Mouse (Mus musculus): ENCODE results near the gene Acp7. TPM values are rescaled to one million over a fixed set of nuclear protein-coding genes. Genes with fewer than 3 reads are reported as not detected.
A peak's percentile ranks its signal among the peaks of the same experiment; 100 is the strongest.

Acp7 gene
- polyA plus RNA-seq, 1 experiment from 2014 or later = not detected

GRCm38 (mm10) chr7:28565407-28565806 is 65.7 kb downstream of the Acp7 start:
- 87% methylated on average over 5 of the region's 5 CpGs for WGBS
- Histone ChIP-seq H3K36me3 (ENCODE audit: control insufficient read depth, insufficient read depth, low read length) (peaks cover 89% of the 10 kb centered on the region), H3K4me3 (ENCODE audit: control insufficient read depth in 1 of 2, insufficient read depth in 1 of 2, low read depth in 1 of 2, low read length in 2 of 2) (no peak overlapping the region), H3K4me2 (ENCODE audit: low read length) (no peak overlapping the region), H3K27ac (replicated peaks in 1 of 2; ENCODE audit: control insufficient read depth in 1 of 2, insufficient read depth in 1 of 2, low read depth in 2 of 2, low read length in 2 of 2) (no peak overlapping the region), H3K9me3 (ENCODE audit: control insufficient read depth, low read length) (no peaks in the 10 kb centered on the region), H3K27me3 (ENCODE audit: control insufficient read depth, insufficient read depth, low read length) (no peaks in the 10 kb centered on the region), H3K9ac (ENCODE audit: low read length) (no peak overlapping the region), H3K4me1 (ENCODE audit: control insufficient read depth in 2 of 2, insufficient read depth in 2 of 2, low read length in 2 of 2) (peaks cover 7 to 11% of the 10 kb centered on the region in 2 experiments; a peak in 3 of 4 replicates)
- ATAC-seq (ENCODE audit: insufficient number of reproducible peaks, insufficient read depth, low FRiP score, low read depth) = no peak

DNA sequence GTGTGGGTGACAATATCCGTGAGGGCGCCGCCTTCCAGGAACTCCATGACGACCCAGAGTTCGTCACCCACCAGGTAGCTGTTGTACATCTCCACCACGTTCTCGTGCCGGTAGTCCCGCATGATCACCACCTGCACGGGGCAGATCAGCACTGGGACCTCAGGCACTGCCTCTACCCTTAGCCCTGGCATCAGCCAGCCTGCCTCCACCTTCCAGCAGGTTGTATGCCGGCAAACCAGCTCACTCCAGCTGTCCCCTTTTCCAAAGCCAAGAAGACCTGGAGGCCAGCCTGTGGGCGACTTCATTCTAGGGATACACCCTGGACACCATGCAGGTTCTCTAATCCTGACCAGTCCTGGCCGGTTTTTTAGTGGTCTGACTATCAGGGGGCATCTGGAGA is 68.2 kb downstream of the Acp7 start:
- no peak for ATAC-seq (ENCODE audit: insufficient number of reproducible peaks, insufficient read depth, low FRiP score, low read depth)
- peaks cover 98% of the 10 kb centered on the region for H3K36me3 ChIP-seq (ENCODE audit: control insufficient read depth, insufficient read depth, low read length)
- H3K4me2 ChIP-seq (ENCODE audit: low read length) = no peak overlapping the region
- H3K9ac ChIP-seq (ENCODE audit: low read length) = no peak overlapping the region
- 92% methylated on average over 13 of the region's 13 CpGs for WGBS
- no peaks in the 10 kb centered on the region for H3K9me3 ChIP-seq (ENCODE audit: control insufficient read depth, low read length)
- H3K27me3 ChIP-seq (ENCODE audit: control insufficient read depth, insufficient read depth, low read length) = no peaks in the 10 kb centered on the region
- no peak overlapping the region for H3K4me3 ChIP-seq (ENCODE audit: control insufficient read depth in 1 of 2, insufficient read depth in 1 of 2, low read depth in 1 of 2, low read length in 2 of 2)
- H3K27ac ChIP-seq (replicated peaks in 1 of 2; ENCODE audit: control insufficient read depth in 1 of 2, insufficient read depth in 1 of 2, low read depth in 2 of 2, low read length in 2 of 2) = no peak overlapping the region
- H3K4me1 ChIP-seq (ENCODE audit: control insufficient read depth in 2 of 2, insufficient read depth in 2 of 2, low read length in 2 of 2) = peaks cover under 1 to 6% of the 10 kb centered on the region in 2 experiments; a peak in 3 of 4 replicates

GRCm38 (mm10) chr7:28562371-28562770 is 68.8 kb downstream of the Acp7 start:
- Histone ChIP-seq H3K36me3 (ENCODE audit: control insufficient read depth, insufficient read depth, low read length) (peaks cover 92% of the 10 kb centered on the region), H3K27me3 (ENCODE audit: control insufficient read depth, insufficient read depth, low read length) (no peaks in the 10 kb centered on the region), H3K4me1 (ENCODE audit: control insufficient read depth in 2 of 2, insufficient read depth in 2 of 2, low read length in 2 of 2) (peaks cover 5 to 12% of the 10 kb centered on the region in 2 experiments; a peak in 3 of 4 replicates), H3K27ac (replicated peaks in 1 of 2; ENCODE audit: control insufficient read depth in 1 of 2, insufficient read depth in 1 of 2, low read depth in 2 of 2, low read length in 2 of 2) (no peak overlapping the region), H3K4me2 (ENCODE audit: low read length) (no peak overlapping the region), H3K9ac (ENCODE audit: low read length) (no peak overlapping the region), H3K4me3 (ENCODE audit: control insufficient read depth in 1 of 2, insufficient read depth in 1 of 2, low read depth in 1 of 2, low read length in 2 of 2) (no peak overlapping the region), H3K9me3 (ENCODE audit: control insufficient read depth, low read length) (no peaks in the 10 kb centered on the region)
- 89% methylated on average over 13 of the region's 13 CpGs for WGBS
- no peak for ATAC-seq (ENCODE audit: insufficient number of reproducible peaks, insufficient read depth, low FRiP score, low read depth)

DNA sequence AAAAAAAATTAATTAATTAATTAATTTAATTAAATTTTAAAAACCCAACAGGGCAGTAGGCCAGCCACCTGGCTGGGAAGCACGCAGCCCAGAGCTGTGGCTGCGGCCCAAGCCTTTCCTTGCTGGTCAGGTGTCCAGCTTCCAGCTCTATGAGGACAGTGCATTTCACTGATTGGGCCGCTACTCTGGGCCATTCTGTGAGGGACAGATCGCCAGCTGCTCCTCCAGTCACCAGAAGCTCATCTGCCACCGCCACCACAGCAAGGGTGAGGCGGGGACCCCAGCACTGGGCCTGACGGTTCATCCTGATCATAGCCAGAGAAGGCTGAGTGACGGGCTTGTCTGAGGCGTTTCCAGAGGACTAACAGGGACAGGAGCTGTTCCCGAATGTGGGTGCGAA is 69.2 kb downstream of the Acp7 start:
- no peaks in the 10 kb centered on the region for H3K27me3 ChIP-seq (ENCODE audit: control insufficient read depth, insufficient read depth, low read length)
- H3K4me2 ChIP-seq (ENCODE audit: low read length) = no peak overlapping the region
- no peak overlapping the region for H3K27ac ChIP-seq (replicated peaks in 1 of 2; ENCODE audit: control insufficient read depth in 1 of 2, insufficient read depth in 1 of 2, low read depth in 2 of 2, low read length in 2 of 2)
- no peak for ATAC-seq (ENCODE audit: insufficient number of reproducible peaks, insufficient read depth, low FRiP score, low read depth)
- no peaks in the 10 kb centered on the region for H3K9me3 ChIP-seq (ENCODE audit: control insufficient read depth, low read length)
- H3K9ac ChIP-seq (ENCODE audit: low read length) = no peak overlapping the region
- H3K36me3 ChIP-seq (ENCODE audit: control insufficient read depth, insufficient read depth, low read length) = peaks cover 90% of the 10 kb centered on the region
- no peak overlapping the region for H3K4me3 ChIP-seq (ENCODE audit: control insufficient read depth in 1 of 2, insufficient read depth in 1 of 2, low read depth in 1 of 2, low read length in 2 of 2)
- peaks cover 5 to 13% of the 10 kb centered on the region in 2 experiments; a peak in 3 of 4 replicates for H3K4me1 ChIP-seq (ENCODE audit: control insufficient read depth in 2 of 2, insufficient read depth in 2 of 2, low read length in 2 of 2)
- 87% methylated on average over 11 of the region's 11 CpGs for WGBS

GRCm38 (mm10) chr7:28560856-28561255 is 70.3 kb downstream of the Acp7 start:
- H3K4me1 ChIP-seq (ENCODE audit: control insufficient read depth in 2 of 2, insufficient read depth in 2 of 2, low read length in 2 of 2) = peaks cover 7 to 13% of the 10 kb centered on the region in 2 experiments; a peak in 3 of 4 replicates
- H3K9ac ChIP-seq (ENCODE audit: low read length) = no peak overlapping the region
- no peaks in the 10 kb centered on the region for H3K27me3 ChIP-seq (ENCODE audit: control insufficient read depth, insufficient read depth, low read length)
- no peak for ATAC-seq (ENCODE audit: insufficient number of reproducible peaks, insufficient read depth, low FRiP score, low read depth)
- H3K4me3 ChIP-seq (ENCODE audit: control insufficient read depth in 1 of 2, insufficient read depth in 1 of 2, low read depth in 1 of 2, low read length in 2 of 2) = no peak overlapping the region
- H3K36me3 ChIP-seq (ENCODE audit: control insufficient read depth, insufficient read depth, low read length) = peaks cover 80% of the 10 kb centered on the region
- H3K9me3 ChIP-seq (ENCODE audit: control insufficient read depth, low read length) = no peaks in the 10 kb centered on the region
- no peak overlapping the region for H3K4me2 ChIP-seq (ENCODE audit: low read length)
- no peak overlapping the region for H3K27ac ChIP-seq (replicated peaks in 1 of 2; ENCODE audit: control insufficient read depth in 1 of 2, insufficient read depth in 1 of 2, low read depth in 2 of 2, low read length in 2 of 2)
- WGBS = 89% methylated on average over 10 of the region's 10 CpGs

DNA sequence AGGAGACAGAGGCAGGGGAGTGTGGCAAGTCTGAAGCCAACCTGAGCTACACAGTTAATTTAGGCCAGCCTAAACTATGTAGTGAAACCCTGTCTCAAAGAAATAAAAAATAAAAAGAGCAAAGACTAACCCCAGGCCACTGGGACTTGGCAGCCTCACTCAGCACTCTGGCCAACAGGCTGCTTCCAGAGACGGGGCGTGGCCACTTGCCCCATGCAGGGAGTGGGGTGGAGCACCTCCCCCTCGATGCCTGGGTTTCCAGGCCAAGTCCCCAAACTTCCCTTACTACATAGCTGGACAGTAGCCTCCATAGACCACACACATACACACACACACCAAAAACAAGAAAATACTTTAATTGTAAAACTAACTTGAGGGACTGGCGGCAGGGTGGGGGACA is 72.6 kb downstream of the Acp7 start:
- WGBS = 45% methylated on average over 4 of the region's 4 CpGs
- H3K27me3 ChIP-seq (ENCODE audit: control insufficient read depth, insufficient read depth, low read length) = no peaks in the 10 kb centered on the region
- H3K9me3 ChIP-seq (ENCODE audit: control insufficient read depth, low read length) = no peaks in the 10 kb centered on the region
- H3K27ac ChIP-seq (replicated peaks in 1 of 2; ENCODE audit: control insufficient read depth in 1 of 2, insufficient read depth in 1 of 2, low read depth in 2 of 2, low read length in 2 of 2) = no peak overlapping the region
- no peak overlapping the region for H3K4me2 ChIP-seq (ENCODE audit: low read length)
- ATAC-seq (ENCODE audit: insufficient number of reproducible peaks, insufficient read depth, low FRiP score, low read depth) = no peak
- peaks cover 56% of the 10 kb centered on the region for H3K36me3 ChIP-seq (ENCODE audit: control insufficient read depth, insufficient read depth, low read length)
- no peak overlapping the region for H3K9ac ChIP-seq (ENCODE audit: low read length)
- H3K4me3 ChIP-seq (ENCODE audit: control insufficient read depth in 1 of 2, insufficient read depth in 1 of 2, low read depth in 1 of 2, low read length in 2 of 2) = no peak overlapping the region
- H3K4me1 ChIP-seq (ENCODE audit: control insufficient read depth in 2 of 2, insufficient read depth in 2 of 2, low read length in 2 of 2) = peaks cover 7 to 13% of the 10 kb centered on the region in 2 experiments; a peak in 3 of 4 replicates

GRCm38 (mm10) chr7:28557708-28558107 is 73.4 kb downstream of the Acp7 start:
- peaks cover 48% of the 10 kb centered on the region for H3K36me3 ChIP-seq (ENCODE audit: control insufficient read depth, insufficient read depth, low read length)
- peaks cover 7 to 13% of the 10 kb centered on the region in 2 experiments; a peak in 3 of 4 replicates for H3K4me1 ChIP-seq (ENCODE audit: control insufficient read depth in 2 of 2, insufficient read depth in 2 of 2, low read length in 2 of 2)
- H3K27ac ChIP-seq (replicated peaks in 1 of 2; ENCODE audit: control insufficient read depth in 1 of 2, insufficient read depth in 1 of 2, low read depth in 2 of 2, low read length in 2 of 2) = 0 out of 4 replicates have a peak overlapping the region, but pooled peaks of 1 of the 2 experiments have one; percentile 5
- H3K27me3 ChIP-seq (ENCODE audit: control insufficient read depth, insufficient read depth, low read length) = no peaks in the 10 kb centered on the region
- no peak for ATAC-seq (ENCODE audit: insufficient number of reproducible peaks, insufficient read depth, low FRiP score, low read depth)
- H3K4me2 ChIP-seq (ENCODE audit: low read length) = no peak overlapping the region
- no peak overlapping the region for H3K9ac ChIP-seq (ENCODE audit: low read length)
- 38% methylated on average over 6 of the region's 6 CpGs for WGBS
- no peak overlapping the region for H3K4me3 ChIP-seq (ENCODE audit: control insufficient read depth in 1 of 2, insufficient read depth in 1 of 2, low read depth in 1 of 2, low read length in 2 of 2)
- no peaks in the 10 kb centered on the region for H3K9me3 ChIP-seq (ENCODE audit: control insufficient read depth, low read length)

Measured in heart, embryonic 14.5 days (tissue).